Mouse (Mus musculus) megakaryocyte progenitor cell, adult 5-6 weeks (primary cell): ENCODE data around the gene Gm3045. TPM values are rescaled to one million over a fixed set of nuclear protein-coding genes. Genes with fewer than 3 reads are reported as not detected.
A peak's percentile ranks its signal among the peaks of the same experiment; 100 is the strongest.

Experiments
- ATAC-seq: replicated peaks from 2 replicates; pipeline ENCODE4 v1.8.0; 2016; ENCODE audit warnings: mild to moderate bottlenecking, moderate TSS enrichment, inconsistent platforms; ENCODE audit not compliant: poor library complexity
- total RNA-seq, 2 experiments: library from RNA; stranded (forward) in 1 of 2; stranded (reverse) in 1 of 2; fragments of 157-497, 149-512 nt in 1 of 2; fragments of 200-1000 nt in 1 of 2; gene quantifications; 2 replicates each; pipeline versions ENCODE4 v1.2.3 to v1.2.4; 2015 to 2017

Gene Gm3045
- total RNA-seq (2015) (not detected in 2 replicates), total RNA-seq (2017) (not detected in 2 replicates)

DNA sequence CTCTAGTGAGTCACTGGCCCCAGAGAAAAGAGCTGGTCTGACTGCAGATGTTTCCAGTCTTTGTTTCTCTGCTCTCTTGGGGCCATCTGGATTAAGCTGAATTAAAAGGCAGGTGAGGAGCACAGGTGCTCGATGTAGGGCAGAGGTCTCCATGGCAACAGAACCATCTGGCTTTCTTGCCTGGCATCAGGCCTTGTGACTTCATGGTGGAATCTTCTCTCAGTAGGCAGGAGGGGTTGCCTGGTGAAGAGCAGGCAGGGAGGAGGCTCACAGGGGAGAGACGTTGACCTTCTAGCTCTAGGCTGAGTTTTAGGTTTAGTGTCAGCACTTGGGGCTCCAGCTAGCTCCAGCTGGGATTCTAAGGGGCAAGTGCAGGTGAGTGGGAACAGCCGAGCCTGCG is at the start of gene Gm3045:
Gene Gm3045 (plus strand): TSS at position 230 of the 400 bp plus-strand sequence.
- no peak for ATAC-seq

DNA sequence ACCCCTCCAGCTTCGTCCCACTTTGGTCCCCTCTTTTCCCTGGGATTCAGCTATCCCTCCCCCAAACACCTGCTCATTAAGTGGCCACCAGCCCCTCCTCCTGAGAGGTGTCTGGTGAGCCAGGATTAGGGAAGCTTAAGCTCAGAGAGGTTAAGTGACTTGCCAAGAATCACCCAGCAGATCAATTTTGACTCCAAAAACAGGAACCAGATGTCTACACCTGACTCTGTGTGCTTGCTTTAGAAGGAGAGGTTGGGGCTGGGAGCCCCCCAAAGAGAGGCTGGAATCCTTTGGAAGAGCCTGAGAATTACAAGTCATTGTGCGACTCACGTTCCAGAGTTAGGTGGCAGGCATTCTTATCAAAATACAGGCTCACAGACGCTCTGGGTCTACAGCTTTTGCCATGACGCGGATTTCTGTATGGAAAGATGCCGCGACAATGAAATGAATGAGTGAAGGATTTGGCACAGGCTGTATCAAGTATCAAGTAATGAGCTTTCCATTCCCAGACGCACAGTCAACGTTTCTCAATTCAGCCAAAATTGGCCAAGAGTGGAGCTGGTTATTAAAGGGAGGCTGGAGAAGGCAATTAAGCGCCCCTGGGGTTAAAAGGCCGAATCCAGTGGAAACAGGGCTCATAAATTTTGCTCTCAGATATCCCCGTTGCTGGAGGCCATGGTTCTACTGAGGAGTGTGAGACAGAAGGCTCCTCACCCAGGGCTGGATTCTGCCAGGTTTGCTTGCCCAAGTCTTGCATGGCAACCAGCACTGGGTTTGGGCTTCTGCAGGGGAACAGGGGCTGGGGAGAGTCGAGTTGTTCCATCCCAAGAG is 45.3 kb upstream of the Gm3045 start:
- no peak for ATAC-seq

DNA sequence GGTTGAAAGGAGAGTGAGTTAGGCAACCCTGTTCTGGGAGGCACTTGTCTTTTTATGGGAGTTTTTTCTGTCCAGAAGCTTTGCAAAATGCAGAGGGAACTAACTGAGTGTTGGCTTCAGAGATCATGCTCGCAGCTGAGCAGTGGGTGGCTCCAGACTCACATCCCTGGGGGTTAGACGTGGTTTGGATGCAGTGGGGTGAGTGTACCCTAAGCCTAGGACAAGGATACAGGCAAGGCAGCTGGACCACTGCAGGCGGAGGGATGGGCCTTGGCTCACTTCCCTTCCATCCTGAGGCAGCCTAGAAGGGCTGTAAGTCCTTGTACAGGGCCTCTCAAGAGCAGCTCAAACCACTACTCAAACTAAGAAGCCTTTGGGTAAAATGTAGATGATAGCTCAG is 43.0 kb upstream of the Gm3045 start:
- no peak for ATAC-seq

DNA sequence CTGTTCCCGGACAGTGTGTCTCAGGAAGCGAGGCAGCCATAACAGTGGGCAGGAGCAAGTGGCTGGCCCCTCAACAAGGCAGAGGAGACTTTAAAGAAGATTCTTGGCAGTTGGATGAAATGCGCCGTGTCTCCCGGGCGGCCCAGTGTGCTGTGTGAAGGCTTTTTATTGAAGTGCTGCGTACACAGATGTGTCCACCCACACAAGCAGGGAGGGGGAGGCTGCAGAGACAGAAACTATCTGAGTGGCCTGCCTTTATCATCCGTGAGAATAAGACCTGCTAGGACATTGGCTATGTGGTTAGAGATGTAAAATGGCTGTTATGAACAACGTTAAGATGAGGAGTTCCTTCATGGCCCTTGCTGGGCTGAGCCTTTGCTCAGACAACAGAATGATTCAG is 40.0 kb upstream of the Gm3045 start:
- no peak for ATAC-seq

DNA sequence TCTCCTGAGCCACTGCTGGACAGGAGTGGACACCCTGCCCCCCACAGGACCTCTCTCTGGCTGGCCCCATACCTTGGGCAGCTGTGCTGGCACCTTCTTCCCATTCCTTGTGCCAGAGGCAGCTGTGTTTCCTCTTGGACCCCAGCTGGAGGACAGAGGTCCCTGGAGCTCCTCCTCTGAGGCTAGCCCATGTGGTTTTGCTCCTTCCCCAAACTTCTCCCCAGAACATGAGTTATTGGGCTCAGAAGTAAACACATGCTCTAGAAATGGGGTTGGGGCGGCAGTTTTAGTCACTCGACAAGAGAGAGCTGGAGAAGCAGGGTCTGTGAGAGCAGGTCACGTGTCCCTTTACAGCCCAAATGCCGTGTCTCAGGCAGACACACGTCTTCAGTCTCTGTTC is 39.0 kb upstream of the Gm3045 start:
- no peak for ATAC-seq

DNA sequence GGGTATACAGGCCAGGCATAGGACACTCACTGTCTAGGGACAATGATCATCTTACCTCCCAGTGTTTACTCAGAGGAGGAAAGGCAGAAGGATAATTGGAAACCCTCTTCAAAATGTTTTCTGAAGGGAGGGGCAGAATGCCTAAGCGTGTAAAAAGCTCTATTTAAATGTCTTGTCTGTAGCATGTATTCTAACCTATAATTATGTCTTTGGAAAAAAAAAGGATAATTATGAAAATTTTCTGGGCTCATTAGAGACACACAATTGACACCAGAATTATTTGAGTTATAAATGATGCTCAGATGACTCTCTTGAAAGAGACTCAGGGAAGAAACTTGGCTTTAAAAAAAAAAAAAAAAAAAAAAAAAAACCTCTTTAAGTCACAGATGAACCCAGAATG is 38.4 kb upstream of the Gm3045 start:
- no peak for ATAC-seq

DNA sequence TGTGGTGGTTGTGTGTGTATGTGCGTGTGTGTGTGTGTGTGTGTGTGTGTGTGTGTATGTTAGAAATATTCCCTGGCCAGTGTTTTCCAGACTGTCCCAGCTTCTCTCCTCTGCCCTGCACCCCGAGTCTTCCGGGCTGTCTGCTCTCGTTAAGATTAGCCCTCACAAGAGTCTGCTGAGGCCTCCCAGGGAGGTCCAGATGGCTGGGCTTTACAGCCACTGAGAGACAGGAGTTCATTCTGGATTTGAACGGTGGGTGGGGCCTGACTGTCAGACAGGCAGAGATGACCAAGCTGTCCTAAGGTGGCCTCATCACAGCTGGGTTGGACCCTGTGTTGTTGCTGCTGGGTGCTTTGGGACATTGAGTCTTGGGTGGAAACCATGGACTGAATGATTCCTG is 28.8 kb upstream of the Gm3045 start:
- no peak for ATAC-seq

DNA sequence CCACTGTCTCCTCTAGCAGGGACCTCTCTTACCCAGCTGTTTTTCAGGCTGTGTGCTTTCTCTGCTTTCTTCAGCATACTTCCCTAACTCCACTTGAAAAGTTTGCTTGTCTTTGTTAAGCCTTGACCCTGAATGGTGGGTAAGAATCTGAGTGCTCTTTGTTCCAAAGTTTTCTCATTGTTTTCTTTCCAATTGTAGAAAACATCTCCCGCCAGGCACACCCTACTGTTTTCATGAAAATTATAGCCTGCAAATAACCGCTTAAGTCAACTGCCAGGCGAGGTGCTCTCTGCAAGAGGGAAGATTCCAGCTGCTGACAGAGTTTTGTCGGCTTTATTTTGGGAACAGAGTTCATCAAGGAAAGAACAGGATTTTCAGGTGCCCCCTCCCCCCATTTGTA is 25.2 kb upstream of the Gm3045 start:
- no peak for ATAC-seq

DNA sequence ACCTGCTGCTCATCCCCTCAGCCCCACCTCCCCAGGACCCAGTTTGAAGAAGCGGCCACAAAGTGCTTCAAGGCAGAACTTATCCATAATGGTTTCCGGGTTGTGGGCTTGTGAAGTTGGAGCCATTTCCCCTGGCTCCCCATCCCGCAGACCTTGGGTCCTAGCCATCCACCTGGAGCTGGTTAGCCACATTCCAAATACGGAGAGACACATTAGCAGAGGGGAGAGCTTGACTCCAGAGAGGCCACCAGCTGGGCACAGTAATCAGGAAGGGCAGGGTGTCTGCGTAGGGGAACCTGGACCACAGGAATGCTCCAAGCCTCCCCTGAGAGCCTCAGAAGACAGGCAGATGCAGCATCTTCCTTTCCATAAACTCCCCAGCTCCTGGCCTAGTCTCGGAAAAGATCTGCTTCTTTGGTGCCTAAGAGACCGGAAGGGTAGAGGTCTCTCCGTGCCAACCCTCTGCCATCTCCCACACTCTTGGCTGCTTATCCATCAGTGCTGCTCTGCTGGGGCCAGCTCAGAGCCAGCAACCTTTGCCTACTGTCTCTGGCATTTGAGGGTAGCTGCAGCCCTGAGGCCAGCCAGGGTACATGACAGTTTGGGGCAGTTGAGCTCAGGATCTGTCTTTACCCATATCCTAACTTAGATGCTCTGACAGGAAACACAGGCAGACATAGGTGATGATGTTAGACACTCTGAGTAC is 22.9 kb upstream of the Gm3045 start:
- ATAC-seq, result no peak

DNA sequence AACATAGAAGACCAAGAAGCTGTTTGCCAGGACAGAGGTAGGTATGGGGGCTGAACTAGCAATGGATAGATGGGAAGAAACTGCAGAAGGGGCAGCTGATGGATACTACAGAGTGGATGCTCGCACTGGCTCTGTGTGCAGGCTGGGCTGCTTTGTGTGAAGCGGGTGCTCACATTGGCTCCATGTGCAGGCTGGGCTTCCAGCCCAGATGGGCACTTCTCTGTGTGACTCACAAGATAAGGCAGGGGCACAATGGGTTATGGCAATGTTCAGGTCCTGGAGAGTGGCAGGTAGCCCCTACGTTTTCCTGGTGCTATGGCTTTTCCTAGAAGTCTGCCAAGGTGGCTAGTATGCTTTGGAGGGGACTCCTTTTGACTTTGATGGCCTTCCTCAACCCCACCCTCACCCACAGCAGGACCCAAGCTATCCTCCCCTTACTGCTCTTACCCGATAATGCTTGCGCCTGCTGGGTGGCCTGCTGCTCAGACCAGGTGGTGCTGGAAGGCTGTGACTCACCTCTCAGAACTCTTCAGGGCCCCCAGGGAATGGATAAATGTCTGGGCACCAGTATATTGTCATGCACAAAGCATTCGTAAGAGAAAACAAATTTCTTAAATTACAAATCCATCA is 21.8 kb upstream of the Gm3045 start:
- ATAC-seq, result no peak

DNA sequence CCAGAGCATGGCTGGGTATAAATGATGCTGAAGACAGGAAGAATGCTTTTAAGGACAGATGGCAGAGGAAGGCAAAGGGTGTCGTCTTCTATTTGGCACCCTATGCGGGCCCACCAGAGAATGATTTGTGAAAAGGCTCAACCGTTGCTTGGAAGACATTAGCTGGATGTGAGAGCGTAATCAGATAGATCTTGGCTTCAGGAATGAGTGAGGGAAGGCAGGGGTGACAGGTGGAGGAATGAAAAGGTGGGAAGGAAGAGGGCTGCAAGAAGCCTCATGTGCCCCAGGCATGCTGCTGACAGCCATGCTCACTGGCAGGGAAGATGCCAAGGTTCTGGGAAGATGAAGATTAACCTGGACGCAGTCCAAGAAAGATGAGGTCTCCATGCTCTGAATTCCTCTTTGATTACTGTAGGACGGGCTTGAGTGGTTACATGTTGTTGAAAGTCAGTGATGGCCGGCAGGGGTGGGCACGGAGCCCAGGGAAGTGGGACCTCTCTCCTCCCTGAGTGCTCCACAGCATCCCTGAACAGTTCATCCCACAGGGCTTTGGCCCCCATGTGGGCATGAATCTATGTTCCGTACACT is 14.0 kb upstream of the Gm3045 start:
- ATAC-seq, result no peak

DNA sequence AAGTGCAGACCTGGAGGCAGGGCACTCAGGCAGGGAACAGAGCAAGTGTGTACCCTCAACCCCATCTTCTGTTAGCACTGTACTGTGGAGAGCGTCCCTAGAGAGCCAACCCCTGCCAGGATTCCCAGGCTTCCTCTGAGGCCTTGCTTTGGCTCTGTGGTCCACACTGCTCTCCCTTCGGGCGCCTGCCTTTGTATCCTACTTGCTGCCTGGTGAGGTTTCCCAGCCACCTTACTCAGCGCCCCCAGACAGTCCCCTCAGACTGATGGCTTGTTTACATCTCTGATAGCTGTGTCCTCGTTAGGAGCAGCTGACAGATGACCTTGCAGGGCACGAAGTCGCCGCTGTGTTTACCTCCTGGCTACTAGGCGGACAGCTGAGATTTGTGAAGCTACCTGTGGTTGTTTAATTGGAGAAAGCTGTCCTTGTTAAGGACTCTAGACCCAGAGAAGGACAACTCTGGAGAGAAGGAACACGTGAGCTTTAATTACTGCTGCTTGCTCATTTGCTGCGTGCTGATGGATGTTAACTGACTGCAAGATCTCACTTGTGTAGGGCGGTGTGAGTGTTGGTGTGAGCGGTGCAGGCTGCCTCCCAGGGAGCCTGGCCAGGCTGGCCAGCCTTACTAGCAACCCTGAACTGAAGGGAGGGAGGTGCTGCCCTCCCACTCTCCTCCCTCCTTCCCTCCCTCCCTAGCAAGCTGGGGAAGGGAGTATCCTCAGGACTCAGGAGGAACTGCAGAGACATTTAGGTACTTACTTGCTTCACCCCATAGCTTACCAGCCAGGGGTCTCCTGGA is 7.5 kb upstream of the Gm3045 start:
- no peak for ATAC-seq

DNA sequence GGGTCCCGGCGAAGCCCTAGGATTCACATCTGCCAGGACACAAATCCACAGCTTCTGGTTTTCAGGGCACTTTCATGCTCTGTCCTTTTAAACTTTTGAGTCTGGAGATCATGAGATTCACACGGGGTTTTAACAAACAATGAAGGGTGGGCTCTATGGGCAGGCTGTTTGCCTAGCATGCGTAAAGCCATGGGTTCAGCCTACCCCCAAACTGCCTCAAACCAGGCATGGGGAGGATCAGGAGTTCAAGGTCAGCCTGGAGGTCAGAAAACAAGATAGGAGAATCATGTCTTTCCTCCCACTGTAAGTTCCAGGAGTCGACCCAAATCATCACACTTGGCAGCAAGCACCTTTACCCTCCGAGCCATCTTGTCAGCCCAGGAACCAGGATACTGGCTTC is 6.9 kb upstream of the Gm3045 start:
- ATAC-seq, result no peak

DNA sequence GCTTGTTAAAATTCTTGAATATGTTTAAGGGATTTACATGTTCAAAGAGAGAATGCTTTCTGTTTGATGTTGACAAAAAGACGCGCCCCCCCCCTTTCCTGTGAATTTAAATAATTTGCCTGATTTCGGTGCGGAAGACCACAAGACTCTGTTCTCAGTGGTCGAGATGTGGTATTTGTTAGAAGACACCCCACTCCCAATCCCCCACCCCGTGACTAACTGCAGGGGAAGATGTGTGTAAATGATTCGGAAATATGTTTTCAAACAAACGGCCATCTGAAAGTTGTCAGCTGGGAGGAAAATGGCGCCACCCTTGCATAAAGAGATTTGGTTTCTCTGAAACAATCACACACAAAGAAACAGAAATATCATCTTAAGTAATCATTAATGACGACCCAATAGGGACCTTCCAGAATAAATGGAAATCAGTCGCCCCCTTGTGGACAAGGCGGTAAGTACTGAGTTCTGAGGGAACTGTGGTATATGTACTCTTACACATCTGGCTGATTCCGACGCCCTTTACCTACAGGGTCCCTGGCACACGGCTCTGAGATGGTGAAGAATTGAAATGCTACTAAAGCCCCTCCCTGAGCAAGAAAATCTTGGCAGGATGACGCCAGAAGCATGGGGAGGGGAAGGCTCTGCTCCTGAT is 4.2 kb upstream of the Gm3045 start:
- peak; percentile 54; the same call in 1 of the 2 replicates for ATAC-seq

DNA sequence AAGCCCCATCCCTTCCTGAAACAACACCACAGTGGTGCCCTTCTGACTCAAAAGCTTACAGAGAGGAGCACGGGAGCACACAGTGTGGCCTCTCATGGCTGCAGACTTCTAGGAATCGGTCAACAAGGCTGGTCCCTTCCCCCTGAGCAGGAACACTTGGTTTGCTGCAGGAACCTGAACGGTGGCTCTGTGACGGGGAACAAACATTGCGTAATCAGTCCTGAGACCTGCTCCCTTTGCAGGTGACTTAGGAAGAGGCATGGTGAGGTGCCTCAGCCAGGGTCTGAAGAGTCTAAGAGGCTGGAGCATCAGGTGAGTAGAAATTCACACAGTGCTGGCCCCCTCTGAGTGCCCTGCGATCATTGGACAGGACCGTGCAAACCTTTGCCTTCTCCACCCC is 463 bp upstream of the Gm3045 start:
- ATAC-seq, result no peak

DNA sequence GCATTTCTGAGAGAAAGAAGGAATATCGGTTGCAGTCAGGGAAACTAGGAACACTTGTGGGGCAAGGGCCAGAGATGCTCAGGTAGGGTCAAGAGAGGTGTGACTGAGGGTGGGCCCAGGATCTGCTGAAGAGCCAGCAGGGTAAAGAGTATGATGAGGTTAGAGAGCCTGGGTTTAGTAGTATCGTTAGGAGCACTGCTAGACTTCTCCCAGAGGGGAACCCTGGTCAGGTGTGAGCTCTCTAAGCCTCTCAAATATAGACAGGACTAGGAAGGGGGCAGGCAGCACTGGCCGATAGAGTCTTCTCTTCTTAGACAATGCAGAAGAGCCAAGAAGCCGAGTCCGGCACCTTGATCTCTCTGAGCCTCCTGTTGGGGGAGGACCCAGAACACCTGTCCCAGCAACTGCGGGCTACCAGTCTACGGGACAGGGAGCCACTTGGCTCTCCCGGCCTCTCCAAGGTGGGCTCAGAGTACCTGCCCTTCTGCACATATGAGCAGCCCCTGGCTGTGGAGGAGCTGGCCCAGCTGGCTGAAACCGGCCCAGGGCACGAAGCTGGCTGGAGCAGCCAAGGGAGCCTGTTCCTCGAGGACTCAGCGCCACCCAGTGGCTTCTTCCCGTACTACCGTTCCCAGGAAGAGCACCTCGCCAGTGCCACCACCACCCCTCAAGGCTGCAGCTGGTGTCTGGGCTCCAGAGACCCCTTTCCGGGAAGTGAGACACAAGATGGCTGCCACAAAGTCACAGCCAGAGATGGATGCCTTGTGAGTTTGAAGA is 2.5 kb downstream of the Gm3045 start:
- peak; percentile 90 for ATAC-seq

DNA sequence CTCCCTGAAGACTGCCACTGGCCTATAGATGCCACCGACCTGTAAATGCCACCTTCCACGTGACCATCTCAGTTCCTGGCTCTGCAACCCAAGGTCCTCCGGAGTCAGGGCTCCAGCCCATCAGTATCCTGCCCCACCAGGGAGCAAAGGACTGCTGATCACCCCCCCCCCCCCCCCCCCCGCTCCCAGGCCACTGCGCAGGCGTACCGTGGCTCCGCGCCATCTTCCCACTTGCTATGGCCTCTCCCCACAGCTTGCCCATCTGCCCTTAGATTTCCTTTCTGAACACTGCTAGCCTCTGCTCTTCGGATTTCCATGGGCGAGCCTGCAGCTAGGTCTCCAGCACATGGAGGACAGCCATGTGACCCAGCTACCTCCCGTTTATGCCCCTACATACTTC is 6.1 kb downstream of the Gm3045 start:
- no peak for ATAC-seq

DNA sequence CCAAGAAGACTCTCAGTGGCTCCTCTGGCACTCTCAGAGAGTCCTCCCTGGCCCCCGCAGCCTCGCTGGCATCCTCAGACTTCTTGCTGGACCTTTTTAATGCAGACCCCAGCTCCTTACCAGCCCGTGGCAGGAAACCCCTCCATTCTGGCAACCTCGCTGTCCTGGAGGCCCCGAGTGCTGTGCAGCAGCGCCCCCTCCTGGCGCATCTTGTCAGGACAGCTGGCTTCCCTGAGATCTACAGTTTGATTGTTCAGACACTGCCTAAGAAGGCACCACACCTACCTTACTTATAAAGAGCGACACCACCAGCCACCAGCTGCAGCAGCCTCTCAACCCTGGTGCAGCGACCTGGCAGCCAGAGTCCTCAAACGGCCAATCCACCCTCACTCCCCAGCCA is 7.1 kb downstream of the Gm3045 start:
- ATAC-seq, result peak; percentile 67

DNA sequence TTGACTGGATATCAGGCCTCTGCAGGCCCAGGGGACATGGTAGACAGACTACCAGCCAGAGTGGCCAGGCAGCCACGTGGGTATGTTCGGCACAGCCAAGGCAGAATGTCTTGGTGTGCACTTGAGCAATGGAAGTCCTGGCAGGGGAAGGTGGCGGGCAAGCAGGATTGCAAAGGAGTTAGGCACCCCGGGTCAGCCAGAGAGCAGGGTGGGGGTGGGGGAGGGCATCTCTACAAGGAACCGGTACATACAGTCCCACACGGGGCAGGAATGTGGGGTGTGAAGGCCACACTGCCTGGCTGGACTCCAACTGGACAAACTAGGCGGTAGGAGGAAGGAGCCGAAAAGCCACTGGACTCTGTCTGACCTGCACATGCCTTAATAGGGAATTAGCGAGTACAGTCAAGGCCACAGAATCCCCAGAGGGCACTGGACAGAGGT is 7.9 kb downstream of the Gm3045 start:
- no peak for ATAC-seq
